Mouse (Mus musculus) ES-E14 (cell line): Measurements from ENCODE around the gene Zfp92.

ENCODE experiments used
- CHD2 ChIP-seq: IDR thresholded peaks from 2 replicates; pipeline ENCODE4 v1.6.1; 2014; ENCODE audit warnings: mild to moderate bottlenecking, low read depth, low read length, inconsistent platforms
- HCFC1 ChIP-seq: IDR thresholded peaks from 2 replicates; pipeline ENCODE4 v1.6.1; 2012; ENCODE audit warnings: low read length, inconsistent platforms, borderline replicate concordance; ENCODE audit not compliant: insufficient read depth
- MAFK ChIP-seq: IDR thresholded peaks from 2 replicates; pipeline ENCODE4 v1.6.1; 2014; ENCODE audit warnings: mild to moderate bottlenecking, low read depth, low read length, inconsistent platforms; ENCODE audit not compliant: insufficient read depth
- ZC3H11A ChIP-seq: IDR thresholded peaks from 2 replicates; pipeline ENCODE4 v1.6.1; 2012; ENCODE audit warnings: low read depth, mild to moderate bottlenecking, inconsistent platforms, low read length, borderline replicate concordance
- ZNF384 ChIP-seq: IDR thresholded peaks from 2 replicates; pipeline ENCODE4 v1.6.1; 2012; ENCODE audit warnings: low read depth, low read length, inconsistent platforms

GRCm38 (mm10) chrX:73465483-73466186 is 54.7 kb downstream of the Zfp92 start:
- no peak for TF ChIP-seq CHD2
- no peak for TF ChIP-seq MAFK
- TF ChIP-seq HCFC1, result no peak
- no peak for TF ChIP-seq ZC3H11A
- no peak for TF ChIP-seq ZNF384
